Mouse (Mus musculus): ENCODE results near the gene Ttll7.

- no peak for TF ChIP-seq POLR2A (IDR thresholded peaks at IDR 0.05; ENCODE audit: borderline replicate concordance, control insufficient read depth, low read depth, low read length)
- TF ChIP-seq CTCF (IDR thresholded peaks at IDR 0.05; ENCODE audit: control insufficient read depth, insufficient read depth, low read length), result no peak
These were observed 174.1 kb downstream of the Ttll7 start for GRCm38 (mm10) chr3:147026248-147026647.

Data from bone marrow, adult 2 months (tissue).